Mouse (Mus musculus): ENCODE data around the gene Svopl. TPM values are rescaled to one million over a fixed set of nuclear protein-coding genes. Genes with fewer than 3 reads are reported as not detected.

Svopl gene
- polyA plus RNA-seq, 1 experiment: 0.64 TPM

- no peak overlapping the region for H3K4me3 ChIP-seq (ENCODE audit: low read depth, low read length)
- H3K27ac ChIP-seq (ENCODE audit: insufficient read depth, low read length): no peak overlapping the region
- H3K9ac ChIP-seq (ENCODE audit: low read depth, poor library complexity, severe bottlenecking): no peak overlapping the region
- no peaks in the 10 kb centered on the region for H3K27me3 ChIP-seq (ENCODE audit: control insufficient read depth, insufficient read depth, low read length, poor library complexity, severe bottlenecking)
- H3K4me1 ChIP-seq (ENCODE audit: control insufficient read depth, insufficient read depth, low read length): no peaks in the 10 kb centered on the region
- no peak for TF ChIP-seq CTCF (IDR thresholded peaks at IDR 0.05; ENCODE audit: low read depth, low read length)
- no peak for TF ChIP-seq EP300 (IDR thresholded peaks at IDR 0.05; ENCODE audit: insufficient read depth, low read depth, low read length)
- no peak for TF ChIP-seq POLR2A (IDR thresholded peaks at IDR 0.05; ENCODE audit: insufficient read depth, low read length)
- H3K9me3 ChIP-seq (replicated peaks; ENCODE audit: control insufficient read depth, insufficient read depth, low read length, poor library complexity, severe bottlenecking): no peaks in the 10 kb centered on the region
- H3K36me3 ChIP-seq (ENCODE audit: control insufficient read depth, insufficient read depth, low read length, poor library complexity, severe bottlenecking): no peaks in the 10 kb centered on the region
Observed at GRCm38 (mm10) chr6:38080364-38080763, 33.6 kb upstream of the Svopl start.

GRCm38 (mm10) chr6:38073592-38073991 is 26.8 kb upstream of the Svopl start:
- H3K36me3 ChIP-seq (ENCODE audit: control insufficient read depth, insufficient read depth, low read length, poor library complexity, severe bottlenecking): no peaks in the 10 kb centered on the region
- no peaks in the 10 kb centered on the region for H3K4me1 ChIP-seq (ENCODE audit: control insufficient read depth, insufficient read depth, low read length)
- no peaks in the 10 kb centered on the region for H3K9me3 ChIP-seq (replicated peaks; ENCODE audit: control insufficient read depth, insufficient read depth, low read length, poor library complexity, severe bottlenecking)
- no peak overlapping the region for H3K4me3 ChIP-seq (ENCODE audit: low read depth, low read length)
- H3K27ac ChIP-seq (ENCODE audit: insufficient read depth, low read length): no peak overlapping the region
- H3K9ac ChIP-seq (ENCODE audit: low read depth, poor library complexity, severe bottlenecking): no peak overlapping the region
- H3K27me3 ChIP-seq (ENCODE audit: control insufficient read depth, insufficient read depth, low read length, poor library complexity, severe bottlenecking): no peaks in the 10 kb centered on the region
- TF ChIP-seq POLR2A (IDR thresholded peaks at IDR 0.05; ENCODE audit: insufficient read depth, low read length) (no peak), CTCF (IDR thresholded peaks at IDR 0.05; ENCODE audit: low read depth, low read length) (peak; percentile 11)

GRCm38 (mm10) chr6:38072137-38072796 is 25.5 kb upstream of the Svopl start:
- no peaks in the 10 kb centered on the region for H3K36me3 ChIP-seq (ENCODE audit: control insufficient read depth, insufficient read depth, low read length, poor library complexity, severe bottlenecking)
- no peaks in the 10 kb centered on the region for H3K4me1 ChIP-seq (ENCODE audit: control insufficient read depth, insufficient read depth, low read length)
- no peaks in the 10 kb centered on the region for H3K27me3 ChIP-seq (ENCODE audit: control insufficient read depth, insufficient read depth, low read length, poor library complexity, severe bottlenecking)
- H3K4me3 ChIP-seq (ENCODE audit: low read depth, low read length): no peak overlapping the region
- H3K9ac ChIP-seq (ENCODE audit: low read depth, poor library complexity, severe bottlenecking): no peak overlapping the region
- no peak overlapping the region for H3K27ac ChIP-seq (ENCODE audit: insufficient read depth, low read length)
- TF ChIP-seq CTCF (IDR thresholded peaks at IDR 0.05; ENCODE audit: low read depth, low read length) (no peak), POLR2A (IDR thresholded peaks at IDR 0.05; ENCODE audit: insufficient read depth, low read length) (no peak), EP300 (IDR thresholded peaks at IDR 0.05; ENCODE audit: insufficient read depth, low read depth, low read length) (no peak)
- H3K9me3 ChIP-seq (replicated peaks; ENCODE audit: control insufficient read depth, insufficient read depth, low read length, poor library complexity, severe bottlenecking): no peaks in the 10 kb centered on the region

GRCm38 (mm10) chr6:38071256-38071655 is 24.5 kb upstream of the Svopl start:
- Histone ChIP-seq H3K9ac (ENCODE audit: low read depth, poor library complexity, severe bottlenecking) (no peak overlapping the region), H3K36me3 (ENCODE audit: control insufficient read depth, insufficient read depth, low read length, poor library complexity, severe bottlenecking) (no peaks in the 10 kb centered on the region), H3K27me3 (ENCODE audit: control insufficient read depth, insufficient read depth, low read length, poor library complexity, severe bottlenecking) (no peaks in the 10 kb centered on the region), H3K4me3 (ENCODE audit: low read depth, low read length) (no peak overlapping the region), H3K4me1 (ENCODE audit: control insufficient read depth, insufficient read depth, low read length) (no peaks in the 10 kb centered on the region), H3K27ac (ENCODE audit: insufficient read depth, low read length) (no peak overlapping the region), H3K9me3 (replicated peaks; ENCODE audit: control insufficient read depth, insufficient read depth, low read length, poor library complexity, severe bottlenecking) (no peaks in the 10 kb centered on the region)
- no peak for TF ChIP-seq CTCF (IDR thresholded peaks at IDR 0.05; ENCODE audit: low read depth, low read length)
- TF ChIP-seq POLR2A (IDR thresholded peaks at IDR 0.05; ENCODE audit: insufficient read depth, low read length): no peak
- TF ChIP-seq EP300 (IDR thresholded peaks at IDR 0.05; ENCODE audit: insufficient read depth, low read depth, low read length): no peak

- H3K9me3 ChIP-seq (replicated peaks; ENCODE audit: control insufficient read depth, insufficient read depth, low read length, poor library complexity, severe bottlenecking): no peaks in the 10 kb centered on the region
- TF ChIP-seq EP300 (IDR thresholded peaks at IDR 0.05; ENCODE audit: insufficient read depth, low read depth, low read length): no peak
- TF ChIP-seq CTCF (IDR thresholded peaks at IDR 0.05; ENCODE audit: low read depth, low read length): peak; percentile 66
- no peak overlapping the region for H3K27ac ChIP-seq (ENCODE audit: insufficient read depth, low read length)
- no peak overlapping the region for H3K9ac ChIP-seq (ENCODE audit: low read depth, poor library complexity, severe bottlenecking)
- no peaks in the 10 kb centered on the region for H3K4me1 ChIP-seq (ENCODE audit: control insufficient read depth, insufficient read depth, low read length)
- H3K27me3 ChIP-seq (ENCODE audit: control insufficient read depth, insufficient read depth, low read length, poor library complexity, severe bottlenecking): no peaks in the 10 kb centered on the region
- no peak overlapping the region for H3K4me3 ChIP-seq (ENCODE audit: low read depth, low read length)
- no peaks in the 10 kb centered on the region for H3K36me3 ChIP-seq (ENCODE audit: control insufficient read depth, insufficient read depth, low read length, poor library complexity, severe bottlenecking)
Observed at GRCm38 (mm10) chr6:38066215-38066614, 19.4 kb upstream of the Svopl start.

- H3K27me3 ChIP-seq (ENCODE audit: control insufficient read depth, insufficient read depth, low read length, poor library complexity, severe bottlenecking): no peaks in the 10 kb centered on the region
- TF ChIP-seq CTCF (IDR thresholded peaks at IDR 0.05; ENCODE audit: low read depth, low read length): no peak
- no peak for TF ChIP-seq POLR2A (IDR thresholded peaks at IDR 0.05; ENCODE audit: insufficient read depth, low read length)
- no peak overlapping the region for H3K4me3 ChIP-seq (ENCODE audit: low read depth, low read length)
- no peak overlapping the region for H3K9ac ChIP-seq (ENCODE audit: low read depth, poor library complexity, severe bottlenecking)
- H3K4me1 ChIP-seq (ENCODE audit: control insufficient read depth, insufficient read depth, low read length): no peaks in the 10 kb centered on the region
- no peaks in the 10 kb centered on the region for H3K36me3 ChIP-seq (ENCODE audit: control insufficient read depth, insufficient read depth, low read length, poor library complexity, severe bottlenecking)
- H3K9me3 ChIP-seq (replicated peaks; ENCODE audit: control insufficient read depth, insufficient read depth, low read length, poor library complexity, severe bottlenecking): no peaks in the 10 kb centered on the region
- no peak overlapping the region for H3K27ac ChIP-seq (ENCODE audit: insufficient read depth, low read length)
Observed at GRCm38 (mm10) chr6:38065501-38066122, 18.8 kb upstream of the Svopl start.

All from ES-Bruce4 (cell line).